Mouse (Mus musculus) ES-E14 (cell line): ENCODE measurements around the gene Adgrf2.

Experiments used
- CHD2 ChIP-seq: IDR thresholded peaks from 2 replicates; pipeline ENCODE4 v1.6.1; 2014; ENCODE audit warnings: mild to moderate bottlenecking, low read depth, low read length, inconsistent platforms
- HCFC1 ChIP-seq: IDR thresholded peaks from 2 replicates; pipeline ENCODE4 v1.6.1; 2012; ENCODE audit warnings: low read length, inconsistent platforms, borderline replicate concordance; ENCODE audit not compliant: insufficient read depth
- MAFK ChIP-seq: IDR thresholded peaks from 2 replicates; pipeline ENCODE4 v1.6.1; 2014; ENCODE audit warnings: mild to moderate bottlenecking, low read depth, low read length, inconsistent platforms; ENCODE audit not compliant: insufficient read depth
- ZC3H11A ChIP-seq: IDR thresholded peaks from 2 replicates; pipeline ENCODE4 v1.6.1; 2012; ENCODE audit warnings: low read depth, mild to moderate bottlenecking, inconsistent platforms, low read length, borderline replicate concordance
- ZNF384 ChIP-seq: IDR thresholded peaks from 2 replicates; pipeline ENCODE4 v1.6.1; 2012; ENCODE audit warnings: low read depth, low read length, inconsistent platforms

- TF ChIP-seq HCFC1 (no peak), ZNF384 (no peak), CHD2 (no peak), MAFK (no peak), ZC3H11A (no peak)
Measured at GRCm38 (mm10) chr17:42753791-42754190, 11.8 kb upstream of the Adgrf2 start.
